Mouse (Mus musculus): Measurements from ENCODE around the gene Zswim4.

GRCm38 (mm10) chr8:84177405-84177804 is 59.5 kb downstream of the Zswim4 start:
- TF ChIP-seq CTCF (IDR thresholded peaks at IDR 0.05; ENCODE audit: extremely low read depth, insufficient read depth, insufficient read length, insufficient replicate concordance) (no peak), POLR2A (IDR thresholded peaks at IDR 0.05; ENCODE audit: low read depth, low read length) (no peak)
